Mouse (Mus musculus) testis, adult 2 months (tissue): ENCODE data around the gene Cldn19.

Experiments
- CTCF ChIP-seq: fragments of 200-500 bp; IDR thresholded peaks from 2 replicates; pipeline ENCODE4 v1.5.1; 2012; ENCODE audit warnings: low read depth, mild to moderate bottlenecking, inconsistent platforms, low read length, moderate library complexity; ENCODE audit not compliant: control insufficient read depth, insufficient read depth, insufficient replicate concordance
- POLR2A ChIP-seq: fragments of 200-500 bp; IDR thresholded peaks from 2 replicates; pipeline ENCODE4 v1.6.1; 2012; ENCODE audit warnings: low read depth, mild to moderate bottlenecking, inconsistent platforms, low read length, moderate library complexity; ENCODE audit not compliant: control insufficient read depth

DNA sequence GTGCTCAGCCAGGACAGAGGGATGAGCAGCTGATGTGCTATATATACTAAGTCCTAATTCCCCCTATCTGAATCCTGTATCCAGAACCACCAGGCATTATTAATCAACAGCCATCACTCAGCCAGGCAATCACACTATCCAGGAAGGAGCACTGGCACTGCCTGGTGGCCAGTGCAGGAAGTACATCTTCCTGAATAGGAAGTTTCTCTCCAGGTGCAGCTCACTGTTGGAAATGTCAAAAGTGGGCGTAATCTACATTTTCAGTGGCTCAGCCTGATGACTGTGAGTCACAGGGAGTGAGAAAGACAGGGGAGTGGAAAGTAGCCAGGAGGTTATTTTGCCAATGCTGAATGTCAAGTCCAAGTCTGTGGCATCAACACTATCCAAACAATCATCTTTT lies 31.5 kb upstream of the Cldn19 start:
- TF ChIP-seq POLR2A: no peak
- peak; percentile 52; the same call in 1 of the 2 replicates for TF ChIP-seq CTCF
